10 mouse cellular contexts compared by ENCODE assay signal in the genomic region with DNA sequence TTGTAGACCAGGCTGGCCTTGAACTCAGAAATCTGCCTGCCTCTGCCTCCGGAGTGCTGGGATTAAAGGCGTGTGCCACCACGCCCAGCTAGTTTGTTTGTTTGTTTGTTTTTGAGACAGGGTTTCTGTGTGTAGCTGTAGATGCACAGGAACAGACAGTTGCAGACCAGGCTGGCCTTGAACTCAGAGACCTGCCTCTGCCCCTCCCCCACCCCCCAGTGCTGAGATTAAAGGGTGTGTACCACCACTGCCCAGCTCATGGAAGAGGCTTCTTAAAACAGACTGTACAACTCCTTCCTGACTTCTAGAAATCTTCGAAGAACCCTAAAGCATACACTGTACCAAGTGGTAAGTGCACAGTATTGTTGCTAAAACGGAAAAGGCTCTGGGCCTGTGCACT. TPM values are rescaled to one million over a fixed set of nuclear protein-coding genes. Genes with fewer than 3 reads are reported as not detected.
DNase-seq lines count a peak whose midpoint lies in the region; ATAC-seq lines count a peak whose summit lies in the region.
"Had no signal": no experiment of that assay in that cellular context is flagged by ENCODE, and none has a peak within 500 bp of the region (broad histone marks: within the 10 kb centered on the region; RNA-seq: fewer than 3 reads in every experiment).

No protein-coding gene starts in this region.

- peak overlapping the region; percentile 92 for H3K4me3 ChIP-seq in kidney, embryonic 16.5 days (ENCODE audit: low read length)
- peak overlapping the region; percentile 92 for H3K4me3 ChIP-seq in embryonic facial prominence, embryonic 13.5 days
- H3K4me3 ChIP-seq in intestine, embryonic 16.5 days (ENCODE audit: low read length): peak overlapping the region; percentile 89

- H3K4me2 ChIP-seq in kidney, embryonic 16.5 days (replicated peaks; ENCODE audit: low read depth, low read length): peak overlapping the region; percentile 82
- peak overlapping the region; percentile 84 for H3K4me2 ChIP-seq in embryonic facial prominence, embryonic 13.5 days
- H3K4me2 ChIP-seq in intestine, embryonic 16.5 days (ENCODE audit: low read depth, low read length): peak overlapping the region; percentile 79

- no peak for ATAC-seq in kidney, embryonic 16.5 days (ENCODE audit: low FRiP score, low TSS enrichment)
- ATAC-seq in embryonic facial prominence, embryonic 13.5 days (ENCODE audit: insufficient number of reproducible peaks, insufficient read depth, low FRiP score, low TSS enrichment, low read depth): no peak
- ATAC-seq in intestine, embryonic 16.5 days: no peak
- ATAC-seq: Patski had no signal

- no peaks in the 10 kb centered on the region for H3K27me3 ChIP-seq in kidney, embryonic 16.5 days (ENCODE audit: insufficient read depth, low read length)
- H3K27me3 ChIP-seq in embryonic facial prominence, embryonic 13.5 days: no peaks in the 10 kb centered on the region
- H3K27me3 ChIP-seq in intestine, embryonic 16.5 days (replicated peaks; ENCODE audit: control insufficient read depth, insufficient read depth, low read length): no peaks in the 10 kb centered on the region
- H3K27me3 ChIP-seq: Patski had no signal

- H3K4me1 ChIP-seq in kidney, embryonic 16.5 days (ENCODE audit: insufficient read depth, low read length): peaks cover 11% of the 10 kb centered on the region
- H3K4me1 ChIP-seq in embryonic facial prominence, embryonic 13.5 days: peaks cover 19% of the 10 kb centered on the region
- peaks cover 8% of the 10 kb centered on the region for H3K4me1 ChIP-seq in intestine, embryonic 16.5 days (ENCODE audit: control insufficient read depth, insufficient read depth, low read length)

- no peak for DNase-seq in kidney, postnatal 14 days
- peak; percentile 10 for DNase-seq in naive thymus-derived CD4-positive, alpha-beta T cell, adult 2 months (ENCODE audit: low read depth)
- no peak for DNase-seq in spleen, postnatal 4 days (ENCODE audit: low spot score in 2 of 2)
- no peak for DNase-seq in embryo, embryonic 10 days (ENCODE audit: low spot score)
- DNase-seq: cerebellum, adult 11-12 months; lung, postnatal 4 days had no signal

- H3K9ac ChIP-seq in kidney, embryonic 16.5 days (replicated peaks; ENCODE audit: low read length): peak overlapping the region; percentile 98; the same call in 1 of the 2 replicates
- H3K9ac ChIP-seq in embryonic facial prominence, embryonic 13.5 days: peak overlapping the region; percentile 95; the same call in 1 of the 2 replicates
- no peak overlapping the region; the same call in 1 of the 2 replicates for H3K9ac ChIP-seq in intestine, embryonic 16.5 days (ENCODE audit: low read depth, low read length)

- peaks cover 38% of the 10 kb centered on the region for H3K36me3 ChIP-seq in kidney, embryonic 16.5 days (ENCODE audit: insufficient read depth, low read length)
- peaks cover 49% of the 10 kb centered on the region for H3K36me3 ChIP-seq in embryonic facial prominence, embryonic 13.5 days
- peaks cover 11% of the 10 kb centered on the region for H3K36me3 ChIP-seq in intestine, embryonic 16.5 days (ENCODE audit: control insufficient read depth, insufficient read depth, low read length)

- no peak overlapping the region; the same call in 1 of the 2 replicates for H3K27ac ChIP-seq in kidney, embryonic 16.5 days (ENCODE audit: low read length)
- H3K27ac ChIP-seq in embryonic facial prominence, embryonic 13.5 days: no peak overlapping the region
- no peak overlapping the region for H3K27ac ChIP-seq in intestine, embryonic 16.5 days (ENCODE audit: low read length)

- no peaks in the 10 kb centered on the region for H3K9me3 ChIP-seq in kidney, embryonic 16.5 days (ENCODE audit: low read length)
- no peaks in the 10 kb centered on the region for H3K9me3 ChIP-seq in embryonic facial prominence, embryonic 13.5 days
- no peaks in the 10 kb centered on the region for H3K9me3 ChIP-seq in intestine, embryonic 16.5 days (ENCODE audit: control insufficient read depth, low read length)

- 92% methylated on average over 5 of the region's 5 CpGs for WGBS in kidney, embryonic 16.5 days
- WGBS in embryonic facial prominence, embryonic 13.5 days: 94% methylated on average over 5 of the region's 5 CpGs
- 83% methylated on average over 5 of the region's 5 CpGs for WGBS in intestine, embryonic 16.5 days

RNA-seq across cellular contexts. Expression of gene Ate1, which starts 25.2 kb away (rescaled TPM):
- 58.5 and 68.6 TPM in 2 replicates for polyA plus RNA-seq in kidney, embryonic 16.5 days (2015; fragmentation: Nextera tagmentation; extraction: Ambion mirVana)
- polyA plus RNA-seq in embryonic facial prominence, embryonic 13.5 days (2015; fragmentation: Nextera tagmentation; extraction: Ambion mirVana): 56.3 and 72.3 TPM in 2 replicates
- 45.2 and 46.1 TPM in 2 replicates for polyA plus RNA-seq in intestine, embryonic 16.5 days (2015; fragmentation: Nextera tagmentation; extraction: Ambion mirVana)

RNA-seq across cellular contexts. Expression of gene Nsmce4a, which starts 27.5 kb away (rescaled TPM):
- polyA plus RNA-seq in kidney, embryonic 16.5 days (2015; fragmentation: Nextera tagmentation; extraction: Ambion mirVana): 155 and 159 TPM in 2 replicates
- polyA plus RNA-seq in embryonic facial prominence, embryonic 13.5 days (2015; fragmentation: Nextera tagmentation; extraction: Ambion mirVana): 161 and 171 TPM in 2 replicates
- polyA plus RNA-seq in intestine, embryonic 16.5 days (2015; fragmentation: Nextera tagmentation; extraction: Ambion mirVana): 86.1 and 108 TPM in 2 replicates

RNA-seq across cellular contexts. Expression of gene Tacc2, which starts 31.8 kb away (rescaled TPM):
- polyA plus RNA-seq in kidney, embryonic 16.5 days (2015; fragmentation: Nextera tagmentation; extraction: Ambion mirVana): 31.3 and 40.0 TPM in 2 replicates
- 42.0 and 43.8 TPM in 2 replicates for polyA plus RNA-seq in embryonic facial prominence, embryonic 13.5 days (2015; fragmentation: Nextera tagmentation; extraction: Ambion mirVana)
- 27.4 and 30.0 TPM in 2 replicates for polyA plus RNA-seq in intestine, embryonic 16.5 days (2015; fragmentation: Nextera tagmentation; extraction: Ambion mirVana)
